Mouse (Mus musculus) brain, embryonic 18.5 days (tissue): ENCODE measurements at regions not wholly inside any gene's neighbourhood (a gene's known extent, or its start where the extent isn't known, plus 50 kb on each side); places are given as distances from the start of the nearest gene placed in this dataset.

Experiments
- DNase-seq: peaks from one replicate; pipeline ENCODE4 v3.0.0-alpha.2; 2012; ENCODE audit warnings: low read depth, low spot score

- no peak for DNase-seq
These were observed 926.3 kb downstream of the 4930447A16Rik start for GRCm38 (mm10) chr15:38351701-38352100.

DNA sequence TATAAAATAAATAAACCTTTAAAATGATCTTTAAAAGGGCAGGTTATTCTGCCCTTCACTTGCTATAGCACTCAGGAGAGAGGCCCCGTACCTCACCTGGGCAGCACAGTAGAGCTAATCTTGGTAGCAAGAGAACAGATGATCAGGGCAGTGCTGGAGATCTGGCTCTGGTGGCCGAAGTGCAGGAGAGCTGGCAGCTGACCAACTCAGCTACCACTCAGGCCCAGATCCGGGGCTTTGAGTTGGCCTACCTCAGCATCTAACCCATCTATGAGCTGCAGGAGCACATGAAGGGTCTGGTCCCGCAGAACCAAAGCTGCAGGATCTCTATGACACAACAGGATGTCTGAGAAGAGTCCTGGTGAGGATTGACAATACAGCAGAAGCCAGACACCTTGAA, 928.0 kb downstream of the 4930447A16Rik start:
- DNase-seq, result no peak

DNA sequence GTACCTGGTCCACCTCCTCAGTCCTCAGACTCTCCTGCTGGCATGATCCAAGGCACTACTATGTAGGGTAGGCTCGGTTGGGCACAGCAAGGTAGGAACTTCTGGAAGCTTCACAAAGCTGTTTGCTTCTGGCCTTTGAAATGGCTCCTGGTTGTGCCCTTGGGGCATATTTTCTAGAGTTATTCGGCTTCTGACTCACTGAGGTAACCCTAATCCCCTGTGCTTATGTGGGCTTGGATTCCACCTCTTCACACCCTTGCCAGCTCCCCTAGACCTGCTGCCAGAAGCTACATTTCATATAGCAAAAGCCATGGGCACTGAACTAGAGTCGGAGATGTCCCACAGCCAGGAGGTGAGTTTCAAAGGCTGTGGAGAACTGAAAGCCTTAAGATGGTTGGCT, 933.7 kb downstream of the 4930447A16Rik start:
- DNase-seq, result no peak

DNA sequence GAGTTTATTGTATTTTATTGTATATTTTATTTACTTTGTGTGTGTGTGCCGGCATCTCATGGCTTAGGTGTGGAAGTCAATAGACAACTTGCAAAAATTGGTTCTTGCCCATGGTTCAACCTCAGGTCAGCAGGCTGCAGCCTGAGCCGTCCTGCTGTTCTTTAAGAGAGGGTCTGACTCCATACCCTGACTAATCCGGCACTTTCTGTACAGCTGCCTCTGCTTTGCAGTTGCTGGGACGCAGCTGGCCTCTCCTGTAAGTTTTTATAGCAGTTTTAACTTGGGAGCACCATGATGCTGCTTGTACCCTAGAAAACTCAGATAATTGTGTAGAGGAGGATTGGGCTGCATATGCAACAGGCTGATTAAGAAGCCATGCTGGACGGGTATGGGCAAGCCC, 938.2 kb downstream of the 4930447A16Rik start:
- no peak for DNase-seq

DNA sequence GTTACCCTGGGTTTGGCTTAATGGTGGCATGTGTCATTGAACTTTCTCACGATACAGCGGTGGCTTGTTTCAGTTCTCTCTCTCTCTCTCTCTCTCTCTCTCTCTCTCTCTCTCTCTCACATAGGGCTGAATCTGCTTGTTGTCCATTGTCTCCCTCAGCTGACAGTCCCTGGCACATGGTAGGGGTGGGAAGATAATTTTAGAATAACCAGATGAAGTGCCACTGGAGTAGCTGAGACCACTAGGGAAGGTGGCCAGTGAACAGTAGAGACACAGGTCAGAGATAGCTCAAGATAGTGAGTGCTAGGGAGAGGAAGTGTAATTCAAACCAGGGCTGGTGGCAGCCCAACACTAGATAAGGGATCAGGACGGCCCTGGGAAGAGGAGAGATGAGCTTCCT, 938.7 kb downstream of the 4930447A16Rik start:
- no peak for DNase-seq

- no peak for DNase-seq
These were observed 942.3 kb downstream of the 4930447A16Rik start for GRCm38 (mm10) chr15:38367643-38368042.

GRCm38 (mm10) chr15:38368291-38368690, 942.9 kb downstream of the 4930447A16Rik start:
- DNase-seq, result no peak

- no peak for DNase-seq
These were observed 946.2 kb downstream of the 4930447A16Rik start for GRCm38 (mm10) chr15:38371404-38372090.

- peak; percentile 26 for DNase-seq
These were observed 948.4 kb downstream of the 4930447A16Rik start for GRCm38 (mm10) chr15:38373797-38374196.

DNA sequence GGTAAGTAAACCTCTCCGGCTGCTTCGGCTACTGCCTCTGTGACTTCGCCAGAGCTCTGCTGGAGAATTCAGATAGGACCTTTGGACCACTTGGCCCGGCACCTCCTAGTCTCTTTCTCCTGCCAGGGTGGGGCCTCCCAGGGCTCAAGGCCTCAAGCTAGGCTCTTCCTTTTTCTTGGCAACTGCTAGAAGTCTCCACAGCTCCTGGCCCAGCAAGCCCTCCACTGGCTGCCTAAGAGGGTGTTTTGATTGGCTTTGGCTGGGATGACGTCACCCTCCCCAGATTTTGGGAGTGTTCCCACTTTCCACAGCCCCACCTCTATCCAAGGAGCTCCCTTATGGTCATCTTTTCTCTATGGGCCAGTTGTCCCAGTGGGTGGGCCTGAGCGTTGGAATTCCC, 949.4 kb downstream of the 4930447A16Rik start:
- DNase-seq, result no peak

- no peak for DNase-seq
These were observed 952.8 kb downstream of the 4930447A16Rik start for GRCm38 (mm10) chr15:38378106-38378505.

- DNase-seq, result no peak
These were observed 962.3 kb downstream of the 4930447A16Rik start for GRCm38 (mm10) chr15:38387617-38388016.

- no peak for DNase-seq
These were observed 963.1 kb downstream of the 4930447A16Rik start for GRCm38 (mm10) chr15:38388436-38388835.

DNA sequence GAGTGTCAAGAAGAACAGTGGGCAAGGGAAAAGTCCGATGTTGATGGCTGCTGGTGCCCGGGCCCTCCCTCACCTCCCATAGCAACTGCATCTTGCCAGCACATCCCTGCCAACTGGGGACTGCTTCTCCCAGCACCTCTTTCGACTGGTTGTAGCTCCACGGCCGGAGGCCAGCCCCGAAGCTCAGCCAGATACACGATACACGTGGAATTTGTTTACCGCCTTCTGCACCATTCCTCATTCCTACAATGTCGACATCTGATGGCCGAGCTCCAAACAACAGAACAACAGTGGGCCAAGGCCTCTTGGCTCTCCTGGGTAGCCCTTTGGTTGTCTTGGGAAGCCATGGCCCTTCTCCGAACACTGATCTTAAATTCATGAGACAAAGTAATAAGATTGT, 965.1 kb downstream of the 4930447A16Rik start:
- DNase-seq, result no peak

- no peak for DNase-seq
These were observed 966.1 kb downstream of the 4930447A16Rik start for GRCm38 (mm10) chr15:38391420-38391819.

GRCm38 (mm10) chr15:38391860-38392259, 966.5 kb downstream of the 4930447A16Rik start:
- DNase-seq, result no peak

GRCm38 (mm10) chr15:38392441-38393149, 967.2 kb downstream of the 4930447A16Rik start:
- no peak for DNase-seq

DNA sequence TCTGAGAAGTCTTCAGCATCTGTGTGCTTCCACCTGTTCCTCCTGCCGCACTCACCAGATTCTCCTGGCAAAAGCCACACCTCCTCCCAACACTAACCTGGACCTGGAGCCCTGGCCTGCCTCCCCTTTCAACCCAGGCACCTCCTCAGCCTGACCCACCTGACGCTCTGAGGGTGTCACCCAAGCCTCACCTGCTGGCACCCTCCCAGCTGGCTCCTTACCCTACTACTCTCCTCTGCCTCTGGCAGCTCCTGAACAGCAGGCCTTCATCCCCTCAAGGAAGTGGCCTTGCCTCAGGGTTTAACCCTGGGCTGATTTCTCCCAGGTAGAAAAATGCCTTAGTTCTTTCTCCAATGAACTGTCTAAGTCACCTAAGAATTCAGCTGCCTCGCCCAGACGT, 973.5 kb downstream of the 4930447A16Rik start:
- DNase-seq, result no peak

DNA sequence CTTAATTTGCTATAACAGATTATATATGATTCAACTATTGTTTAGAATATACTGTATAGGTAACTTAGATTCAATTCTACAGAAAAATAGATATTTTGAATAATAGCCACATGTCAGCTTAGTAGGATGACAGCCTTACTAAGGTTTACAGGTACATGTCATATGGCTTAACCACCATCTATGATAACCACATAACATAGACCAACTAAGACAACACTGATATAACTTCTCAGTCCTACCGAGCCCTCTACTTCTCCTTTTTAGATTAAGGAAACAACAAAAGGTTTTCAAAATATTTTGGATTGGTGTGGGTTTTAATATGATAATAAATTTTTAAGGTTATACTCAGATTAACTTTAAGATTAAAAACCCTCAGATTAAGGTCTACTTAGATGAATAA, 977.4 kb downstream of the 4930447A16Rik start:
- no peak for DNase-seq

DNA sequence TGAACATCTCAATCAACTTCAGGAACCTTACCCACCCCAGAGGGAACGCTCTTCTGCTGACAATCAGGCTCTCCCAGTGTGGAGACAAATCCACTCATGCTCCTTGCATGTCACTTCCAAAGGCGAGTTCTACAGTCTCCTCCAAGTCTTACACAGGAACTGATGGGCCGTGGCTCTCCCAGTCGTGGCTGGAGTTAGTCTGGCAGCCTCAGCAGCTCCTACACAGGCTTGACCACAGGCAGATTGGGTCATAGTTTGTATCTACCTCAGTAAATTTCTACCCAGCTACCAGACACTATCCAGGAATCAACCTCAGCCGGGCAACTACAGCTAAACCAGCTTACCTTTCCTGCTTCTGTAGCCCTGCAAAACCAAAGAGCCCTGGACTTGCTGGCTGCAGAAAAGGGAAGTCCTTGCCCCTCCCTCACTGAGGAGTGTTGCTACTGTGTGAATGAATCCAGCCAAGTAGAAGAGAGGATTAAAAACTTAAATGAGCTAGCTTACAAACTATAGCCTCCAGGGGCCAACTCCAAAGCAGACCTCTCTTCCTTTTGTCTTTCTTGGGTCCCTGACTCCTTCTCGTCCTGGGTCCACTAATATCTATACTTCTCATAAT, 978.5 kb downstream of the 4930447A16Rik start:
- no peak for DNase-seq

DNA sequence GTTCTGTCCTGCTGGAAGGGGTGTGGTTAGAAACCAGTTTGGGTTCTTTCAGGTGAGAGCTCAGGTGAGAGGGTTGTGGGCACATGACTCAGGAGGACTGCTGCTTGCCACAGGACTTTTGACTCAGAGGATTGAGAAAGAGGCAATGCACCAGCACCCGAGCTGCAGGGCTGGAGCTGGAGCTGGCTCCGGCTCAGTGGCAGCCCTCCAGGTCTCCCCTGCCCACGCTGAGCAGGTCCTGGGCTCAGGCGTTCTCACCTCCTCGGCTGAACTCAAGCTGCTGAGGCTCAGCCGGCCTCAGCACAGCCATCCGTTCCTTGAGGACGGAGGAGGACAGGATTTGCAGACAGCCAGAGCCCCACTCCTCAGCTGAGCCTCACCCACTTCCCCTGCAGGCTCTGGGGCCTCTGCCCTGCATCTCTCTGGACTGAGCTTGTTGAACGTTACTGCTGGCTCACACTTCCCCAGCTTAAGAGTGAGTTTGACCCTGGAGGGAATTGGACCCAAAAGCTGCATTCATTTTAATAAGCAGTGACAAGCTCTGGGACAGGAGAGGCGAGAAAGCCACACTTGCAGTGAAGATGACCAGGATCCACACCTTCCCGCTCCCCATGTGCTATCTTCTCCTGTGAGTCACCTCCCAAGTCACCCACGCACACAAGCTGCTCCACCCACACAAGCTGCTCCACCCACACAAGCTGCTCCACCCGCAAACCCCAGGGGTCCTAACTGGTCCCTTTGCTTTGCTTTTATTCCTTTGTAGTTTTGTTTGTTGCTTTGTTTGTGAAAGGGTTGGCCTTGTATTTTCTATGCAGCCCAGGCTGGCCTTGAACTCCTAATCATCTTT, 981.0 kb downstream of the 4930447A16Rik start:
- no peak for DNase-seq

DNA sequence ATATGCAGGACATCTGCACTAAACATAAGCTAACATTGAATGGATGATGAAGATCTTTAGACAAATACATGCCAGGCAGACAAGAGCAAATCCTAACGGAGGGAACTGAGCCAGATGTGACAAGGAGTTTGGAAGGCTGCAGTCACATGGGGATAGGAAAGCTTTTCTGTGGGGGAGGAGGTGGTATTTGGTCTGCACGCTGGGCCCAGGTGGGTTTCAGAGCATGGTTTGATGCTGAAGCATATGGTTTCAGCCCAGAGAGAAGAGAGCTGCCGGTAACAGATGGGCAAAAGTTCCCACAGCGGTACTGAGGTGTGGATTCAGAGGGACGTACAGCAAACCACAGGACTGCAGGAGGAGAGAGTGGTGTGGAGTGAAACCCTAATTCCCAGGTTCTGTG, 982.1 kb downstream of the 4930447A16Rik start:
- DNase-seq, result no peak
